Comparison of ENCODE assay signal across 20 mouse cellular contexts in the genomic region with DNA sequence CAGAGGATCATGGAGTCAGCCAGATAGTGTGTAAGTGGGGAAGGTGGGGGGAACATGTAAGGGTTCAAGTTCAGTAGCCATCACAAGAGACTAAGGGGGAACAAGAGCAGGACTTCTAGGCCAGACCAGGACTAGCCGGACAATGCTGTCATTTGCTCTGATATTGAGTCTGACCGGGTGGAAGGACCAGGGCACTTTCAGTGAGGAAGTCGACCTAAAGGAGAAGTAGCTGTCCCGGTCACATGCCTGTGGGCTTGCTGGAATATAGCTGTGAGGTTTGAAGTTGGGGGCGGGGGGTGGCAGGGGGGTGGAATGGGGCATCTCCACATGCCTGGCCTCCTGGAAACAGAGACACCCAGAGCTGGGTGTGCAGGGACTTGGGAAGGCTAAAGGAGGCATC. TPM values are rescaled to one million over a fixed set of nuclear protein-coding genes. Genes with fewer than 3 reads are reported as not detected.
DNase-seq lines count a peak whose midpoint lies in the region; ATAC-seq and TF ChIP-seq lines count a peak whose summit lies in the region.
"Had no signal": no experiment of that assay in that cellular context is flagged by ENCODE, and none has a peak within 500 bp of the region (broad histone marks: within the 10 kb centered on the region; RNA-seq: fewer than 3 reads in every experiment).

No protein-coding gene starts in this region.

- H3K4me1 ChIP-seq in liver, adult 2 months (ENCODE audit: control insufficient read depth, insufficient read depth, low read length) = peaks cover 11% of the 10 kb centered on the region
- peaks cover 8% of the 10 kb centered on the region for H3K4me1 ChIP-seq in bone marrow, adult 2 months (ENCODE audit: control insufficient read depth, insufficient read depth, low read length)
- peaks cover 38% of the 10 kb centered on the region for H3K4me1 ChIP-seq in liver, embryonic 13.5 days (replicated peaks)

- no peaks in the 10 kb centered on the region for H3K79me2 ChIP-seq in liver, adult 2 months (ENCODE audit: control insufficient read depth, insufficient read depth, low read length)

- no peaks in the 10 kb centered on the region for H3K9me3 ChIP-seq in liver, embryonic 13.5 days (replicated peaks)
- H3K9me3 ChIP-seq: forebrain, embryonic 15.5 days; hindbrain, embryonic 10.5 days; midbrain, embryonic 15.5 days had no signal

- peak; percentile 38 for DNase-seq in liver, adult 2 months (ENCODE audit: extremely low read depth, low read depth, low spot score)
- no peak for DNase-seq in liver
- DNase-seq in liver, embryonic 13.5 days = no peak
- no peak for DNase-seq in natural killer cell, adult 2 months (ENCODE audit: low spot score in 2 of 2)
- DNase-seq in thymus, adult 18-20 months = no peak
- DNase-seq: adrenal gland, postnatal 36 days; cerebellum, postnatal 25 days; kidney, adult 8-10 months; kidney, postnatal 36 days; layer of hippocampus, postnatal 36 days; lung, adult 18-20 months had no signal

- ATAC-seq in liver, embryonic 13.5 days (ENCODE audit: low read depth) = no peak
- ATAC-seq in monocyte, adult 5-6 weeks (replicated peaks; ENCODE audit: insufficient number of reproducible peaks, low FRiP score, low TSS enrichment, poor library complexity, severe bottlenecking) = 0 out of 2 replicates have a peak, but pooled peaks have one; percentile 26
- ATAC-seq: forebrain, embryonic 15.5 days; midbrain, embryonic 15.5 days had no signal

- 90% methylated on average over 5 of the region's 5 CpGs for WGBS in liver, adult 2 months
- 17% methylated on average over 5 of the region's 5 CpGs for WGBS in bone marrow, adult 2 months
- WGBS in liver, embryonic 13.5 days (ENCODE audit: insufficient replicate concordance) = 44% methylated on average over 5 of the region's 5 CpGs

- no peaks in the 10 kb centered on the region for H3K36me3 ChIP-seq in liver, adult 2 months (ENCODE audit: control insufficient read depth, insufficient read depth, low read length)
- H3K36me3 ChIP-seq in liver, embryonic 13.5 days = peaks cover 20% of the 10 kb centered on the region
- H3K36me3 ChIP-seq: midbrain, embryonic 15.5 days had no signal

- TF ChIP-seq CTCF in liver, adult 2 months (IDR thresholded peaks at IDR 0.05; ENCODE audit: low read depth, low read length) = no peak
- TF ChIP-seq CTCF in bone marrow, adult 2 months (IDR thresholded peaks at IDR 0.05; ENCODE audit: control insufficient read depth, insufficient read depth, low read length) = no peak

- H3K9ac ChIP-seq in liver, adult 2 months (ENCODE audit: low read depth, low read length) = no peak overlapping the region
- no peak overlapping the region for H3K9ac ChIP-seq in liver, embryonic 13.5 days
- H3K9ac ChIP-seq: forebrain, embryonic 15.5 days had no signal

- H3K4me2 ChIP-seq in liver, embryonic 13.5 days = 0 out of 2 replicates have a peak overlapping the region, but pooled peaks have one; percentile 81
- H3K4me2 ChIP-seq: forebrain, embryonic 15.5 days; midbrain, embryonic 15.5 days had no signal

- no peak overlapping the region for H3K4me3 ChIP-seq in liver, adult 2 months (ENCODE audit: insufficient read depth, low read depth, low read length)
- no peak overlapping the region for H3K4me3 ChIP-seq in bone marrow, adult 2 months (replicated peaks; ENCODE audit: control insufficient read depth, low read depth, low read length)
- peak overlapping the region; percentile 73; the same call in 1 of the 2 replicates for H3K4me3 ChIP-seq in liver, embryonic 13.5 days (replicated peaks)
- H3K4me3 ChIP-seq: forebrain, embryonic 15.5 days had no signal

- no peaks in the 10 kb centered on the region for H3K27me3 ChIP-seq in liver, adult 2 months (ENCODE audit: control insufficient read depth, insufficient read depth, low read length)
- H3K27me3 ChIP-seq in liver, embryonic 13.5 days = no peaks in the 10 kb centered on the region
- H3K27me3 ChIP-seq: forebrain, embryonic 15.5 days; midbrain, embryonic 15.5 days had no signal

- H3K27ac ChIP-seq in liver, adult 2 months (replicated peaks; ENCODE audit: insufficient read depth, low read depth, low read length) = no peak overlapping the region
- peak overlapping the region; percentile 46; the same call in 1 of the 2 replicates for H3K27ac ChIP-seq in bone marrow, adult 2 months (ENCODE audit: control insufficient read depth, insufficient read depth, low read depth, low read length, poor library complexity)
- H3K27ac ChIP-seq in liver, embryonic 13.5 days = peak overlapping the region; percentile 76; the same call in 1 of the 2 replicates
- H3K27ac ChIP-seq: forebrain, embryonic 15.5 days; hindbrain, embryonic 10.5 days; midbrain, embryonic 15.5 days; stomach, postnatal 0 days had no signal

- no peak for TF ChIP-seq POLR2A in liver, adult 2 months (IDR thresholded peaks at IDR 0.05; ENCODE audit: extremely low read depth, insufficient read depth, low read length)
- TF ChIP-seq POLR2A in bone marrow, adult 2 months (IDR thresholded peaks at IDR 0.05; ENCODE audit: borderline replicate concordance, control insufficient read depth, low read depth, low read length) = no peak

RNA-seq across cellular contexts. Expression of a gene that starts 2.0 kb away (rescaled TPM):
- 197 and 213 TPM in 2 replicates for total RNA-seq in liver, adult 2 months (2014; rRNA removed)
- 266 and 295 TPM in 2 replicates for polyA plus RNA-seq in liver, adult 2 months (2012; rRNA removed)
- 41.6 and 58.3 TPM in 2 replicates for polyA plus RNA-seq in bone marrow, adult 2 months (2011; ENCODE audit: insufficient read depth, insufficient read length, low replicate concordance, missing spikeins)
- polyA plus RNA-seq in liver, embryonic 13.5 days (2015; fragmentation: Nextera tagmentation; extraction: Ambion mirVana) = 189 and 217 TPM in 2 replicates
- 27.2 to 46.8 TPM (median 33.1 TPM) in 3 replicates for total RNA-seq in monocyte, adult 5-6 weeks (2017)

RNA-seq across cellular contexts. Expression of a gene that starts 7.6 kb away (rescaled TPM):
- 34.3 and 35.6 TPM in 2 replicates for total RNA-seq in liver, adult 2 months (2014; rRNA removed)
- polyA plus RNA-seq in liver, adult 2 months (2012; rRNA removed) = 76.3 and 123 TPM in 2 replicates
- polyA plus RNA-seq in bone marrow, adult 2 months (2011; ENCODE audit: insufficient read depth, insufficient read length, low replicate concordance, missing spikeins) = 116 and 292 TPM in 2 replicates
- 18.0 and 18.8 TPM in 2 replicates for polyA plus RNA-seq in liver, embryonic 13.5 days (2015; fragmentation: Nextera tagmentation; extraction: Ambion mirVana)
- total RNA-seq in monocyte, adult 5-6 weeks (2017) = 181 to 259 TPM (median 252 TPM) in 3 replicates

RNA-seq across cellular contexts. Expression of a gene that starts 15.1 kb away (rescaled TPM):
- total RNA-seq in liver, adult 2 months (2014; rRNA removed) = 2.9 and 3.3 TPM in 2 replicates
- 1.9 and 4.0 TPM in 2 replicates for polyA plus RNA-seq in liver, adult 2 months (2012; rRNA removed)
- 12.7 and 47.1 TPM in 2 replicates for polyA plus RNA-seq in bone marrow, adult 2 months (2011; ENCODE audit: insufficient read depth, insufficient read length, low replicate concordance, missing spikeins)
- 3.3 and 3.7 TPM in 2 replicates for polyA plus RNA-seq in liver, embryonic 13.5 days (2015; fragmentation: Nextera tagmentation; extraction: Ambion mirVana)
- 54.5 to 74.4 TPM (median 57.2 TPM) in 3 replicates for total RNA-seq in monocyte, adult 5-6 weeks (2017)
- polyA plus RNA-seq: erythroblast, embryonic 14.5 days had no signal

RNA-seq across cellular contexts. Expression of a gene that starts 20.5 kb away (rescaled TPM):
- 41.1 and 41.5 TPM in 2 replicates for total RNA-seq in liver, adult 2 months (2014; rRNA removed)
- 68.9 and 102 TPM in 2 replicates for polyA plus RNA-seq in liver, adult 2 months (2012; rRNA removed)
- polyA plus RNA-seq in bone marrow, adult 2 months (2011; ENCODE audit: insufficient read depth, insufficient read length, low replicate concordance, missing spikeins) = 80.1 and 177 TPM in 2 replicates
- polyA plus RNA-seq in liver, embryonic 13.5 days (2015; fragmentation: Nextera tagmentation; extraction: Ambion mirVana) = 17.6 and 18.3 TPM in 2 replicates
- 243 to 349 TPM (median 322 TPM) in 3 replicates for total RNA-seq in monocyte, adult 5-6 weeks (2017)

RNA-seq across cellular contexts. Expression of a gene that starts 43.9 kb away (rescaled TPM):
- total RNA-seq in liver, adult 2 months (2014; rRNA removed) = 0.74 and 1.7 TPM in 2 replicates
- polyA plus RNA-seq in liver, adult 2 months (2012; rRNA removed) = 6.4 and 7.7 TPM in 2 replicates
- 1.6 and 4.4 TPM in 2 replicates for polyA plus RNA-seq in bone marrow, adult 2 months (2011; ENCODE audit: insufficient read depth, insufficient read length, low replicate concordance, missing spikeins)
- polyA plus RNA-seq in liver, embryonic 13.5 days (2015; fragmentation: Nextera tagmentation; extraction: Ambion mirVana) = not detected in 2 replicates
- total RNA-seq in monocyte, adult 5-6 weeks (2017) = not detected in 3 replicates
- total RNA-seq: layer of hippocampus, postnatal 36 days had no signal
- polyA plus RNA-seq: C2C12; erythroblast, embryonic 14.5 days; forebrain, embryonic 15.5 days; heart, embryonic 16.5 days; hindbrain, embryonic 10.5 days; midbrain, embryonic 15.5 days had no signal
